Mouse (Mus musculus): ENCODE measurements around the gene St7.

GRCm38 (mm10) chr6:17793471-17793870, 100.7 kb downstream of the St7 start:
- TF ChIP-seq CTCF (IDR thresholded peaks at IDR 0.05; ENCODE audit: low read depth) (no peak), EP300 (IDR thresholded peaks at IDR 0.05; ENCODE audit: low read depth) (no peak)
